ENCODE assay signal across 19 mouse cellular contexts in genomic region chr13:99898816-99899215, GRCm38 (mm10). TPM values are rescaled to one million over a fixed set of nuclear protein-coding genes. Genes with fewer than 3 reads are reported as not detected.
A peak's percentile ranks its signal among the peaks of the same experiment; 100 is the strongest.
DNase-seq lines count a peak whose midpoint lies in the region; ATAC-seq lines count a peak whose summit lies in the region.
"Had no signal": no experiment of that assay in that cellular context is flagged by ENCODE, and none has a peak within 500 bp of the region (broad histone marks: within the 10 kb centered on the region; RNA-seq: fewer than 3 reads in every experiment).

No protein-coding gene starts in this region.

- H3K27me3 ChIP-seq in hindbrain, embryonic 11.5 days (ENCODE audit: control insufficient read depth, insufficient read depth, low read length) = peaks cover 19% of the 10 kb centered on the region
- peaks cover 45% of the 10 kb centered on the region for H3K27me3 ChIP-seq in hindbrain, embryonic 13.5 days
- H3K27me3 ChIP-seq in midbrain, embryonic 11.5 days (ENCODE audit: control insufficient read depth, insufficient read depth, low read length) = peaks cover 26% of the 10 kb centered on the region
- peaks cover 47% of the 10 kb centered on the region for H3K27me3 ChIP-seq in midbrain, embryonic 13.5 days
- H3K27me3 ChIP-seq in neural tube, embryonic 13.5 days = peaks cover 39% of the 10 kb centered on the region
- H3K27me3 ChIP-seq in neural tube, embryonic 15.5 days (replicated peaks) = peaks cover 33% of the 10 kb centered on the region

- no peak overlapping the region for H3K27ac ChIP-seq in hindbrain, embryonic 11.5 days (ENCODE audit: low read depth, low read length)
- no peak overlapping the region for H3K27ac ChIP-seq in hindbrain, embryonic 13.5 days
- H3K27ac ChIP-seq in midbrain, embryonic 11.5 days (ENCODE audit: low read depth, low read length) = no peak overlapping the region
- H3K27ac ChIP-seq in midbrain, embryonic 13.5 days = no peak overlapping the region
- H3K27ac ChIP-seq in neural tube, embryonic 13.5 days (replicated peaks) = no peak overlapping the region
- H3K27ac ChIP-seq in neural tube, embryonic 15.5 days (replicated peaks) = no peak overlapping the region
- H3K27ac ChIP-seq: embryonic facial prominence, embryonic 12.5 days; forebrain, embryonic 12.5 days; heart, embryonic 13.5 days; intestine, embryonic 15.5 days had no signal

- 24% methylated on average over 14 of the region's 14 CpGs for WGBS in hindbrain, embryonic 11.5 days
- WGBS in hindbrain, embryonic 13.5 days = 24% methylated on average over 14 of the region's 14 CpGs
- 30% methylated on average over 14 of the region's 14 CpGs for WGBS in midbrain, embryonic 11.5 days
- 20% methylated on average over 14 of the region's 14 CpGs for WGBS in midbrain, embryonic 13.5 days
- WGBS in neural tube, embryonic 13.5 days = 30% methylated on average over 14 of the region's 14 CpGs
- WGBS in neural tube, embryonic 15.5 days = 20% methylated on average over 14 of the region's 14 CpGs

- no peak overlapping the region for H3K9ac ChIP-seq in hindbrain, embryonic 11.5 days (ENCODE audit: low read depth, low read length)
- H3K9ac ChIP-seq in hindbrain, embryonic 13.5 days = no peak overlapping the region
- no peak overlapping the region for H3K9ac ChIP-seq in midbrain, embryonic 11.5 days (ENCODE audit: low read length)
- H3K9ac ChIP-seq in midbrain, embryonic 13.5 days (replicated peaks) = no peak overlapping the region
- H3K9ac ChIP-seq in neural tube, embryonic 13.5 days = no peak overlapping the region
- H3K9ac ChIP-seq in neural tube, embryonic 15.5 days (replicated peaks) = no peak overlapping the region
- H3K9ac ChIP-seq: embryonic facial prominence, embryonic 12.5 days; forebrain, embryonic 12.5 days; heart, embryonic 13.5 days; intestine, embryonic 15.5 days had no signal

- H3K4me2 ChIP-seq in hindbrain, embryonic 11.5 days (replicated peaks; ENCODE audit: low read depth, low read length) = no peak overlapping the region
- H3K4me2 ChIP-seq in hindbrain, embryonic 13.5 days = no peak overlapping the region
- H3K4me2 ChIP-seq in midbrain, embryonic 11.5 days = no peak overlapping the region
- H3K4me2 ChIP-seq in midbrain, embryonic 13.5 days (replicated peaks) = no peak overlapping the region
- H3K4me2 ChIP-seq in neural tube, embryonic 13.5 days = 0 out of 2 replicates have a peak overlapping the region, but pooled peaks have one; percentile 9
- peak overlapping the region; percentile 28 for H3K4me2 ChIP-seq in neural tube, embryonic 15.5 days
- H3K4me2 ChIP-seq: embryonic facial prominence, embryonic 12.5 days; forebrain, embryonic 12.5 days; heart, embryonic 13.5 days; intestine, embryonic 15.5 days had no signal

- H3K4me3 ChIP-seq in hindbrain, embryonic 11.5 days (ENCODE audit: low read depth, low read length) = no peak overlapping the region
- no peak overlapping the region for H3K4me3 ChIP-seq in hindbrain, embryonic 13.5 days
- no peak overlapping the region for H3K4me3 ChIP-seq in midbrain, embryonic 11.5 days (ENCODE audit: low read depth, low read length)
- no peak overlapping the region for H3K4me3 ChIP-seq in midbrain, embryonic 13.5 days (replicated peaks)
- H3K4me3 ChIP-seq in neural tube, embryonic 13.5 days = no peak overlapping the region
- no peak overlapping the region for H3K4me3 ChIP-seq in neural tube, embryonic 15.5 days (replicated peaks)
- H3K4me3 ChIP-seq: embryonic facial prominence, embryonic 12.5 days; heart, embryonic 13.5 days; intestine, embryonic 15.5 days had no signal

- DNase-seq in hindbrain, embryonic 11.5 days (ENCODE audit: low spot score) = peak; percentile 18
- peak; percentile 87 for DNase-seq in midbrain, embryonic 11.5 days (ENCODE audit: low spot score, missing footprints)
- DNase-seq: adrenal gland, adult 2 months; adrenal gland, postnatal 25 days; cerebellum, adult 18-20 months; cerebellum, adult 9-11 months; cerebellum, postnatal 36 days; gastrocnemius, postnatal 14 days; heart, postnatal 36 days had no signal

- no peaks in the 10 kb centered on the region for H3K4me1 ChIP-seq in hindbrain, embryonic 11.5 days (replicated peaks; ENCODE audit: control insufficient read depth, insufficient read depth, low read length)
- H3K4me1 ChIP-seq in hindbrain, embryonic 13.5 days (replicated peaks) = peaks cover 17% of the 10 kb centered on the region
- H3K4me1 ChIP-seq in midbrain, embryonic 11.5 days (ENCODE audit: control insufficient read depth, insufficient read depth, low read length) = no peaks in the 10 kb centered on the region
- peaks cover 20% of the 10 kb centered on the region for H3K4me1 ChIP-seq in midbrain, embryonic 13.5 days (replicated peaks)
- H3K4me1 ChIP-seq in neural tube, embryonic 13.5 days (replicated peaks) = peaks cover 18% of the 10 kb centered on the region
- H3K4me1 ChIP-seq in neural tube, embryonic 15.5 days = peaks cover 14% of the 10 kb centered on the region

- H3K9me3 ChIP-seq in hindbrain, embryonic 11.5 days (ENCODE audit: control insufficient read depth, low read length) = no peaks in the 10 kb centered on the region
- no peaks in the 10 kb centered on the region for H3K9me3 ChIP-seq in hindbrain, embryonic 13.5 days
- H3K9me3 ChIP-seq in midbrain, embryonic 11.5 days (ENCODE audit: control insufficient read depth, low read length) = no peaks in the 10 kb centered on the region
- H3K9me3 ChIP-seq in midbrain, embryonic 13.5 days = no peaks in the 10 kb centered on the region
- no peaks in the 10 kb centered on the region for H3K9me3 ChIP-seq in neural tube, embryonic 13.5 days
- H3K9me3 ChIP-seq in neural tube, embryonic 15.5 days (replicated peaks) = no peaks in the 10 kb centered on the region
- H3K9me3 ChIP-seq: embryonic facial prominence, embryonic 12.5 days; forebrain, embryonic 12.5 days; heart, embryonic 13.5 days; intestine, embryonic 15.5 days had no signal

- no peak for ATAC-seq in hindbrain, embryonic 11.5 days (ENCODE audit: low FRiP score)
- no peak for ATAC-seq in hindbrain, embryonic 13.5 days (ENCODE audit: low FRiP score)
- no peak for ATAC-seq in midbrain, embryonic 11.5 days (ENCODE audit: low FRiP score)
- ATAC-seq in midbrain, embryonic 13.5 days = no peak
- no peak for ATAC-seq in neural tube, embryonic 13.5 days (ENCODE audit: low read depth)
- ATAC-seq in neural tube, embryonic 15.5 days (ENCODE audit: low FRiP score) = no peak
- ATAC-seq: forebrain, embryonic 16.5 days; intestine, embryonic 15.5 days had no signal

- H3K36me3 ChIP-seq in hindbrain, embryonic 11.5 days (ENCODE audit: control insufficient read depth, insufficient read depth, low read length) = no peaks in the 10 kb centered on the region
- no peaks in the 10 kb centered on the region for H3K36me3 ChIP-seq in hindbrain, embryonic 13.5 days
- H3K36me3 ChIP-seq in midbrain, embryonic 11.5 days (ENCODE audit: control insufficient read depth, insufficient read depth, low read length) = no peaks in the 10 kb centered on the region
- H3K36me3 ChIP-seq in midbrain, embryonic 13.5 days = no peaks in the 10 kb centered on the region
- H3K36me3 ChIP-seq in neural tube, embryonic 13.5 days = no peaks in the 10 kb centered on the region
- no peaks in the 10 kb centered on the region for H3K36me3 ChIP-seq in neural tube, embryonic 15.5 days
- H3K36me3 ChIP-seq: embryonic facial prominence, embryonic 12.5 days; forebrain, embryonic 12.5 days; heart, embryonic 13.5 days; intestine, embryonic 15.5 days had no signal

RNA-seq across cellular contexts. Expression of gene Cartpt, which starts 2.1 kb away (rescaled TPM):
- 32.1 and 32.8 TPM in 2 replicates for polyA plus RNA-seq in hindbrain, embryonic 11.5 days (2014; fragmentation: Nextera tagmentation; extraction: Ambion mirVana)
- 18.8 and 24.4 TPM in 2 replicates for polyA plus RNA-seq in hindbrain, embryonic 13.5 days (2015; fragmentation: Nextera tagmentation; extraction: Ambion mirVana)
- polyA plus RNA-seq in midbrain, embryonic 11.5 days (2014; fragmentation: Nextera tagmentation; extraction: Ambion mirVana) = 36.2 and 39.3 TPM in 2 replicates
- 24.8 and 27.1 TPM in 2 replicates for polyA plus RNA-seq in midbrain, embryonic 13.5 days (2015; fragmentation: Nextera tagmentation; extraction: Ambion mirVana)
- polyA plus RNA-seq in neural tube, embryonic 13.5 days (2015; fragmentation: Nextera tagmentation; extraction: Ambion mirVana) = 33.3 and 45.4 TPM in 2 replicates
- 78.6 and 86.7 TPM in 2 replicates for polyA plus RNA-seq in neural tube, embryonic 15.5 days (2015; fragmentation: Nextera tagmentation; extraction: Ambion mirVana)
- polyA plus RNA-seq: heart, postnatal 0 days had no signal

Comparison
In these comparisons a context has a peak if more than half of its experiments do, and no peak if none do; other contexts are left out.
1. H3K4me2 ChIP-seq: peak in neural tube, embryonic 13.5 days (single experiment) and neural tube, embryonic 15.5 days (single experiment); none in hindbrain, embryonic 11.5 days (single experiment), hindbrain, embryonic 13.5 days (single experiment), midbrain, embryonic 11.5 days (single experiment) and midbrain, embryonic 13.5 days (single experiment).